Mouse (Mus musculus) brain, embryonic 18.5 days (tissue): ENCODE data around the gene Prss53.

Experiments used
- DNase-seq: peaks from one replicate; pipeline ENCODE4 v3.0.0-alpha.2; 2012; ENCODE audit warnings: low read depth, low spot score

Gene Prss53

DNA sequence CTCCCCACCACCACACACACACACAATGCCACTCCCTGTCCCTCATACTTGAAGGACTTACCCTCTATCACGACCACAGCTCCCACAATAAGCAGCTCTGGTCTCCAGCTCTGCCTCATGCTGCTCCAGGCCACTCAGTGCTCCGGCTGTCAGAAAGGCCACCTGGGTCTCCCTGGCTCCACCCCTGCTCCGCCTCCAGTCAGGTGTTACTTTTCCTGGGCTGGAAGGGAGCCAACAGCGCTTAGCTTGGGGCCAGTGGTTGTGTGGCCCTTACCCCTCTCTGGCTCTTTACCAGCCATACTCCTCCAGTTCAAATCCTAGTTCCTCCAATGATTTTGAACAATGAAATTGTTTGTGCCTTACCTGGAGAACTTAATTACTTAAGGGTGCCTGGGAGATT is at the start of gene Prss53:
TSS of gene Prss53 (minus strand) at position 173 of the 400 bp plus-strand sequence.
- no peak for DNase-seq

DNA sequence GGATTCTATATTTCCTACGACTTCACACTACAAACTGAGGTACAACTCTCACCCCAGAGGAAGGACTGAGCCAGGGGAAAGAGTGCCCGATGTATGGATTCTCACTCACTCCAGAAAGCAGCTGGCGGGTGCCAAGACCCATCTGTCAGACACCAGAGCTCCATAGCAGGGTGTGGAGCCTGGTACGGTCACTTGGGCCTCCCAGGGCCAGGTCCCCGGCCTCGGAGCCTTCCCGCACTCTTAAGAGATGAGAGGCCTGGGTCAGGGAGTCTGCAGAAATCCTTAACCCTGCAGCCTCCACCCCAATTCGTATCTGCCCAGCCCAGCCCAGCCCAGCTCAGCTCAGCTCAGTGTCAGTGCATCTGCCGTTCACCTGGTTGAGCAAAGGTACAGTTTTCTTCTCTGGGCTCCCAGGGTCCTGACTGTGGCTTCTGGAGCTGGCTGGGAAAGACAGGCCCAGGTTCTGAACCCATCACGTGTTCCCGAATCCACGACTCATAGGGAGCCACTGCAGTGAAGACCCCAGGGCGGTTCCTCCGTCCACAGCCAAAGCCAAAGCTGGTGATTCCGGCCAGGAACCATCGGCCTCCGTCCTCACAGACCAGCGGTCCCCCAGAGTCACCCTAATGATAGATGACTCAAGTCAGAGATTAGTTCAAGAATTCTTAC is 45.6 kb upstream of the Prss53 start:
- DNase-seq: no peak

DNA sequence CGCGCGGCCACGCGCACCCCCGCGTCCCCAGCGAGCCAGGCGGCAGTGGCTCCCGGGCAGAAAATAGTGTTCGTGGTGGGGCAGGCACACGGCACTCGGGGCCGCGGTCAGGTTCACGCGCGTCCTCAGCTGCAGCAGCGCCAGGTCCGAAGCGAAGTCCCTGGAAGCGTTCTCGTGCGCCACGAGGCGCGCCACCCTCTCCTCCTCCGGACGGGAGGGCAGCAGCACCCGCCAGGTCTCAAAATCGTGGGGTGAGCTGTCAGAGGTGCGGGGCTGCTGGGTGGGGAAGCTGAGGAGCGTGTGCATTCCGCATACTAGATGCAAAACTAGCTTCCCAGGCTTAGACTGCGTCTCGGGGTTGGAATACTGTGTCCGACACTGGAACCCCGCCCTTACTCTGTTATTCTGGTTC is 45.0 kb upstream of the Prss53 start:
- no peak for DNase-seq

DNA sequence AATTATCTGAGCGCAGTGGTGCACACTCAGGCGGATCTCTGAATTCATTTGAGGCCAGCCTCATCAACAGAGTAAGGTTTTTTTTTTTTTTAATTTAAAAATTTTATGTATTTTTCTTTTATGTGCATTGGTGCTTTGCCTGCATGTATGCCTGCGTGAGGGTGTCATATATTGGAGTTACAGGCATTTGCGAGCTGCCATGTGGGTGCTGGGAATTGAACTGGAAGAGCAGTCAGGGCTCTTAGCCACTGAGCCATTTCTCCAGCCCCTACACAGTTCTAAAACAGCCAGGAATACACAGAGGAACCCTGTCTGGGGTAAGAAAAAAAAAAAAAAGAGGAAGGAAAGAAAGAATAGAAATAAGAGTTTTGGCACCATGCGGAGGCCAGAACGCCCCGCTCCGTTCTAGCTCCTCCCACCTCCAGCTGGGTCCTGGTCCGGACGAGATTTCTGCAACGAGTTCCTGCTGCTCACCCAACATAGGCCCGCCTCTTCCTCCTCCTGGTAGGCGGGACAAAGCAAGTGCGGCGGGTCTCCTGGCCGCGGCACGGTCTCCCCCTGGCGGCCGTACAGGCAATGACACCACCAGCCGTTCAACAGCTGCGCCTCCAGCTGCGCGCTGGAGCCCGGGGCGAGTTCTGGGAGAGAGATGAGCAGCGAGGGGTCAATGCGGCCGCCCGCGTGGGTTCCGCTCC is 44.4 kb upstream of the Prss53 start:
- peak; percentile 88 for DNase-seq

DNA sequence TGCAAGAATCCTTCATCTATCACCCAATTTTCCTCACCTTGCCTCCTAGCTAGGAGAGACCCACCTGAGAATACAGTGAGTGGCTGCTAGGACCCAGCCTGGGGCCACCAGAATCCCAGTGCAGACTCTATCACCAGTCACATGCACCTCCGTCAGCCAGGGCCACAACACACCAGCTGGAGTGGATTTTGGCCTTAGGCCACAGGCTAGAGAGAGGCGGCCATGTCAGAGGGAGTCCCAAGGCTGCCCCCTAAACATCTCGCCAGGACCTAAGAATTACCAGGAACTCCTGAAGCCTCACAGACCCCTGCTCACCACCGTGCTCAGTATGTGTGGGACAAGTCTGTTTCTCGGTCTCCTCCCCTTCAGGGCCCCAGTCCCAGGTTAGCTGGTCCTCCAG is 43.3 kb upstream of the Prss53 start:
- DNase-seq: no peak

DNA sequence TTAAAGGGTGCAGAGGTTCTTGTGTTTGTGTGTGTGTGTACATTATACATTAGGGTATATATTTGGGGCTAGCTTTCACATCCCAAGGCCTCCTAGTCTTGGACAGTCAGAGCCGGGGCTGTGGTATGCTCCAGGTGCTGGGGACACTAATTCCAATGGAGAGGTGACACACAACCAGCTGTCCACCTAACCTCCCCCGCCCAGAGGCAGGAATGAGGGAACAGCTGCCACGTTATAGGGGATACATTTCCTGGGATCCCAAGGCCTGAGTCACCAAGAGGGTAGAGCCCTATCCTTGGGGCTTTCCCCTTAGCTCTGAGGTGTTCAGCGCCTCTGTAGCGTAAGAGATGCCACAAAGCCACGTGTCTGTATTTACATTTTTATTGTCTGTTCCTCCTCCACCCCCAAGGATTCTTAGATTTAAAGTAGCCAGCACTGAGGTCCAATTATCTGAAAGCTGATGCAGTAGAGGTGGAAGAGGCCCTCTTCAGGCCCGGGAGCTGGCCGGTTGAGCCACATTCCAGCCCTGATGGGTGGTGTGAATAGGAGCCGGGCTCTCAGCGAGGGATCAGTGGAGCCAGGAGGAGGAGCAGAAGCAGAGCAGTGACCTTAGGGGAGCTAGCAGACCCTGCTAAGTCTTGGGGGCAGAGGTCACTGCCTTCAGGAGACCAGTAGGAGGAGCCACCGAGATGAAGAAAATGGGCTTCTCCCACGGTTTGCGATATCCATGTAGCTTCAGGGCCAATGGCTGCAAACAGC is 41.7 kb upstream of the Prss53 start:
- no peak for DNase-seq

DNA sequence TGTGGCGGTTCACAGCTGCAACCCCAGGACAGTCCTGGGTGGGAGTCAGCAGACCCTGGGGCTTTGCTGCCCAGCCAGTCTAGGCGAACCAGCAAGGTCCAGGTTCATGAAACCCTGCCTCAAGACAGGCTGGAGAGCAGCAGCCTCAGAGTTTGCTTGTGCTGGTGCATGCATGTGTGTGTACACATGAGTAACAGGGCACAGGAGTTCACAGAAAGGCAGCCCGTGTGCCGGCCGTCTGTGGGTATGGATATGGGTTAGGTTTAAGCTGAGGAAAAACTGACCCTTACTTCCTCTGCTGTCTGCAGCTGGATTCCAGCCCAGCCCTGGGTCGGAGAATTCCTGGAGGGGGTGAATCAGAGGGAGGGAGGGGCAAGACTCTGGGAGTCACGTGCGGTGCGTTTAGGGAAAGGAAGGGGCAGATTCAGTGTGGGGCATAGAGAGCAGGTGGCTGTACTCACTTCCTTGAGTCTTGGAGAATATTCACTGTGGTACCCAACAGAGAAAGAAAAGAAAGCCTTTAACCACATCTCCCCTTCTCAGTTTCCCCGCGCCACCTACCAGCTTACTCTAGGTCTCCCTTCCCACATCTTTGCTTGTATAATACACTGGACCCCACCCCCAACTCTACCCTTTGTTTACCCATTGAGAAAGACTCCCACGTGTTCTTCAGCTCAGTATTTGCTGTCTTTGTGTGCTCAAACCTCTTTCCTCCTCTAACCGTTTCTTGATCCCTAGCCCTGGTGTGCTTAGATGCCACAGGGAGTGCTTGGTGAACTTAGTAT is 40.8 kb upstream of the Prss53 start:
- no peak for DNase-seq

DNA sequence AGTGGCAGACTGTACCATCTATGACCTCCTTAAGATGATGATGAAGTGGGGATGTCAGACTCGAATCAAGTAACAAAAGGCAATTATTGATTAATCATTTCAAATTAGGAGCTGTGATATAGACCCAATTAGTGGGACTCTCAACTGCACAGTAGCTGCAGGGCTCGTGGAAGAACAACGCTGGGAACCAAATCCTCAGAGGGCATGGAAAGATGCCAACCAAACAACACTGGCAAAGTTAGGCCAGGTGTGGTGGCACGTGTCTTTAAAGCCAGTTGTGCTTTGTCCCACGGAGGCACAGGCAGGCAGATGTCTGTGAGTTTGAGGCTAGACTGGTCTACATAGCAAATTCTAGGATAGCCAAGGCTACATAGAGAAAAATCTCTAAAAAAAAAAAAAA is 39.9 kb upstream of the Prss53 start:
- no peak for DNase-seq

DNA sequence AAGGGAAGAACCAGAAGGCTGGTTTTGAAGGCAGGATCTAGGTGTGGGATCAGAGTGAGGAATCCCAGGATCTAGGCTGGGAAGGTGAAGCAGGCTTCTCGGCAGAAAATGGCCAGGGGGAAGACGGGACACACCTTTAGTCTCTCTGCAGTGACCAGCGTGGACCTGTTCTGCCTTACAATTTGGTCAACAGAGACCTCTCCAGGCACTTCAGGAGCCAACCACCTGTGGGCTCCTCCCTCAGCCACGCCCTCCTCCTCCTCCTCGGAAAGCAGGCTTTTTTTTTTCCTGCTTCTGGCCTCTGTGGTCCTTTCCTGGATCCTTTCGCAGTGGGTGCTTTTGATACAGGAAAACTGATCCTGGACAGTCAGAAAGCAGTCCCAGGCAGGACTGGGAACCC is 39.2 kb upstream of the Prss53 start, which contains the start of gene Prss8:
TSS of gene Prss8 (minus strand) at position 182 of the 400 bp plus-strand sequence.
- no peak for DNase-seq

DNA sequence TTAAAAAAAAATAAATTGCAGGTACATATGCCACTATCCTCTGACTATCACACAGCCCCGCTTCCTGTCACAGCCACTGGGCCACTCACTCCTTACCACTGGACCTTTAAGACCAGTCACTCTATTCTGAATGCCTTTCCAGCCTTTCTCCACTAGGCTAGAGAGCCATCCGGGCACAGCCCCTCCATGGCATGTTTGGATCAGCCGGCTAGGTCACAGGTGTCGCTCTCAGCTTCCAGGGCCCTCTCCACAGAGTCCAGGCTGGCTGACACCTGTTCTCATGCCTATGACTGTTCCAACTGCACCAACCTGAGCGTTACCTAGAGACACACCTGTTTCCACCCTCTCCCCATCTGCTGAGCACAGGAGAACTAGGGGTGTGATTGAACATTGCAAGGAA is 37.8 kb upstream of the Prss53 start:
- DNase-seq: no peak

DNA sequence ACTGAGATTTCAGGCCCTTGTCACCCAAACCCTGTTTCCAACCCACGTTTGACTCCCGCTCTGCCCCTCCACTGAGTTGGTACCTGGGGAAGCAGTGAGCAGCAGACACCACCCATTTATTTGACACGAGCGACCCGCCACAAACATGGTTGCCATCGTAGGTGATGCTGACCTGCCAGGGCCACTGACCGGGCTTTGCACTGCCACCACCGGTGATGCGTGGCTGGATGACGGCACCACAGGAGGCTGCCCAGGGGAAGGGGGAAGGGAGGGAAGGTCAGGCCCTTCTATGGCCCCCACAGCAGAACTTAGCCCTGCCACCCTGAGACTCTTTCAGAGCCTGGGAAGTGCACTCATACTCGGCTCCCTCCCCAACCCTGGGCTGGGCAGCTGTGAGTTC is 37.0 kb upstream of the Prss53 start:
- no peak for DNase-seq

DNA sequence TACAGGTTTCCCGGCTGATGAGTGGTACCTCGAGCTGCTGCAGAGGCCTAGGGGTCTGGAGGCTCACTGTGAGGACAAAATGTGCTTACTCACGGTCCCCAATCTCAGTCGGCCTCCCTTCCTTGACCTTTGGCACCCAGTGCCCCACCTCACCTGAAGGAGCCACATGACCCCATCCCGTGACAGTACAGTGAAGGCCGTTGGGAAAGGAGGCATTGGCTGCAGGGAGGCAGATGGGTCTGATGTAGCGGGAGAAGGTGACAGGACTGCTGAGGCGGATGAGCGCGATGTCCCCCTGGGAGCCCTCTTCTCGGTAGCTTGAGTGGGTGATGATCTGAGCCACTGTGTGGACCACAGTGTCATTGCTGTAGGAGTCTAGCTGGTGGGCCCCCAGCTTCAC is 36.1 kb upstream of the Prss53 start:
- no peak for DNase-seq

DNA sequence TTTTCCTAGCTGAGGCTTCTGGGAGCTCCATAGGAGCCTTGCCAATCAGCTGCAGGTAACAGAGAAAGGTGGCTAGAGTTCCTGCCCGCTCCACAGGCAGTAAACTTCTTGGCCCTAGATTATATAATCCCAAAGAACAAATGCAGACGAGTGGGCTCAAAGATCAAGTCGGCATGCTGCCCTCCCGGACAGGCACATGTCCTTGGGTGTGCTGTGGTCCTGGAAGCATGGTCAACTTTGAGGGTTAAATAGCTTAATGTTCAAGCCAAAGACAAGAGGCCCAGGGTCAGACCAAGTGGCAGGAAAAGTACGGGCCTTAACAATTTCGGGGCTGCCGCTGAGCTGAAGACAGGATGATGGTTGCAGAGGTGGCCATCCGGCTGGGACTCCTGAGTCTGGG is 35.3 kb upstream of the Prss53 start:
- no peak for DNase-seq

DNA sequence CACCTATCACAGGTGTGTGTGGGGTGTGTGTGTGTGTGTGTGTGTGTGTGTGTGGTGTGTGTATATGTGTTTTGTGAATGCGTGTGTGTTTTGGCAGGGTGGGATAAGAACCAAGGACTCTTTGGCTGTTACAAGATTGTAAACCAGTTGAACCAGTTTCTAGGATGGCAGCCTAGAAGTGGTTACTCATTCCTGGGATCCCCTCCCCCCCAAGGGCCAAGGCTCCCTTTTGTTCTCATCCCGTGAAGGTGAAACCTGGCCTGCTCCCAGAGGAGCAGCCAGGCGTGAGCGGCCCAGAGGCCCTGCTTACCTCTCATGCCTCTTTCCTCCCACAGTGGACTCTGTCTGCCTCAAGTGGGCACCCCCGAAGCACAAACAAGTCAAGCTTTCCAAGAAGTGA is 34.5 kb upstream of the Prss53 start:
- no peak for DNase-seq

DNA sequence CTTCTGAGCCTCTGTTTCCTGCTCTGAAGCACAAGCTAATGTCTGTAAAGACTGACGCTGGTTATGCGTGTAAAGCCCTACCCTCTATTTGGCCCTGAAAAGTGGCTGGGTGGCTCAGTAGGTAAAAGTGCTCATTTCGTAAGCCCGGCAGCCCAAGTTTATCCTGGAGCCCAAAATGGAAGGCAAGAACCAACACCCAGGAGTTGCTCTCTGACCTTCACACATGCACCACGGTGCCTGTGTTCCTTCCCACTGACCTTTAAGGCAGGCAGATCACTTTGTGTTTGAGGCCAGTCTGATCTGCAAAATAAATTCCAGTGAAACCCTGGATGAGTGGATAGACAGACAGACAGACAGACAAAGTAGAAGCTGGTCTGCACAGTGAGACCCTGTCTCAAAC is 32.9 kb upstream of the Prss53 start:
- no peak for DNase-seq

DNA sequence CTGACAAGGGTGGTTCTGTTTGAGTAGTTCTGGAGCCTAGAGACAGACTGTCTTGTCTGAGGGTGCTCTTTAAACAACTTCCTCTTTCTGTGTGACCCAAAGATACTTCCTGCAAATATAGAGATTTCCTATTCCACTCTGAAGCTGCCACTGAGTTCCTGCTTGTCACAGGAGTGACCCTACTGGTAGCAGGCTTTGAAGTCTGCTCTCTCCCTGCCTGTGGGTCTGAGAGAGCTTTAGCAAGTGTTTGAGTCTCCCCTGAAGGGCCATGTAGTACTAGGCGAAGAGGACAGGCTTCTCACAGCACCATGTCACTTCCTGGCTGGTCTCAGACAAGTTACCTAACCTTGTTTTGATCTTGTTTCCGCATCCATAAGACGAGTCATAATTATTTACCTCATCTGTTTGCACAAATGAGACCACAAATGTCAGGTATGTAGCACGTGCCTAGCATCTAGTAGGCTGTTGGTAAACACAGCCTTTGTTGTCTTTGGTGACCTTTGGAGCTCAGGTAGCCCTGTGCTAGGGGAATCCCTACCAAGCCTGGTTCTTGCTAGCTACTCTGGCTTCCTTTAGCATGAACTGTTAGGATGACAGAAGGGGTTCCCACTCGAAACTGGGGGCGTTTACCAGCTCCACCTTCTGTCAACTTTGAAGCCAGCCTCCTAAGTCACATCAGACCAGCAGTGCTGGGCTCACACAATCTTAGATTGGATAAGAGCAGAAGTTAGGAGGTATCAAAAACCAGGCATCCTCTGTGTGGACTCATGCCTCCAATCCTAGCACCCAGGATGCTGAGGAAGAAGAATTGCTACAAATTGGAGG is 31.9 kb upstream of the Prss53 start:
- DNase-seq: no peak

DNA sequence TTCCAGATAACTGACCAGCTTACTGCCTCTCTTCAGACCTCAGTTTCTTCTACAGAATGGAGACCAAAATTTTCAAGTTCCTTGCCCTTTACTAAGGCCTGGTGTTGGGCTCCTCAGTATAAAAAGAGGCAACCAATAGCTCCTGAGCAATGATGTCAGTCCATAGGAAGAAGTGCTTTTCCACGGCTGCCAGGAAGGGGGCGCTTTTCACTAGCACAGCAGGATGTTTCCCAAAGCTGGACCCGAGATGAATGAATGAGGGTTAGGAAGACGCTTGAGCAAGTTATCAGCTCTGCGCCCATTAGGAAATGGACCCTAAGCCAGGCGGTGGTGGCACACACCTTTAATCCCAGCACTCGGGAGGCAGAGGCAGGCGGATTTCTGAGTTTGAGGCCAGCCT is 30.7 kb upstream of the Prss53 start:
- no peak for DNase-seq

DNA sequence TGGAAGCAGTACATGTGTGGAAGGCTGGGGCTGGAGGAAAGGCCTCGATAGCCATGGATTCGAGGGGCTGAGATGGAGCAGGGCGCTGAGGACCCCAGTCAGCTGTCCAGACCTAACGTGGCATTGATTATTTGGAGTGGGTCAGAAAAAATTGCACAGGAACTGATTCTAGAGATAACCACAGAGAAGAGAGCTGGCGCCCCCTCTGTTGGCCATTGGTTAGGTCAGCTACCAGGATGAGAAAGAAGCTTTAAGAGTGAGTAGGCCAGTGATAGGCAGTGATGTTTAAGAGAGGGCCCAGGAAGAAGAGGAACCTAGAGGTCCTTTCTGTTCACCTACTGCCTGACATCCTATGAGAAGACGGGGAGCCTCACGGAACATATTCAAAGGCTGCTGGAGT is 28.5 kb upstream of the Prss53 start:
- no peak for DNase-seq

DNA sequence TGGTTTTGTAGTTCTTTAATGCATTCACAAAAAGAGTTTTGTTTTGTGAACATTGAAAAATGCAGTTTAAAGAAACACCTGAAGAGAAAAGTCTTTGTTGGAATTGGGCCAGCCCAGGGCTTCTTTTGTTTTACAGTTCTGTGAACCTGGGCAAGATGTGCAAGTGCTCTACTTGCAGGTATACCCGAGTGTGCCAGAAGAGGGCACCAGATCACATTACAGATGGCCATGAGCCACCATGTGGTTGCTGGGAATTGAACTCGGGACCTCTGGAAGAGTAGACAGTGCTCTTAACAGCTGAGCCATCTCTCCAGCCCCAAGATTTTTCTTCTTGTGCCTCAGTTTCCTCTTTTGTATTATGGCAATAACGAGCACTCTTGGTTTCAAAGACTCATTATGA is 27.4 kb upstream of the Prss53 start:
- no peak for DNase-seq

DNA sequence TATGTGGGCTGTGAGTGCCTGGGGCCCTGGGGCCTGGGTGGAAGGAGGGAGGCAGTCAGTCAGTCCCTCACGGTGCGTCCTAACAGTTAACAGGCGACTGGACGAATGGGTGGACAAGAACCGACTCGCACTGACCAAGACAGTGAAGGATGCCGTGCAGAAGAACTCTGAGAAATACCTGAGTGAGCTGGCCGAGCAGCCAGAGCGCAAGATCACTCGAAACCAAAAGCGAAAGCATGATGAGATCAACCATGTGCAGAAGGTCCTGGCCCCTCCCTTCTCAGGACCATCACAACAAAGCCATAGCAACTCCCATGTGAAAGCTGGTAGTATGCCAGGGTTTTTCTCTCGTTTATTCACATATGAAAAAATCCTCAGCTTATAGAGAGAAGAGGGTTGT is 24.5 kb upstream of the Prss53 start:
- no peak for DNase-seq

DNA sequence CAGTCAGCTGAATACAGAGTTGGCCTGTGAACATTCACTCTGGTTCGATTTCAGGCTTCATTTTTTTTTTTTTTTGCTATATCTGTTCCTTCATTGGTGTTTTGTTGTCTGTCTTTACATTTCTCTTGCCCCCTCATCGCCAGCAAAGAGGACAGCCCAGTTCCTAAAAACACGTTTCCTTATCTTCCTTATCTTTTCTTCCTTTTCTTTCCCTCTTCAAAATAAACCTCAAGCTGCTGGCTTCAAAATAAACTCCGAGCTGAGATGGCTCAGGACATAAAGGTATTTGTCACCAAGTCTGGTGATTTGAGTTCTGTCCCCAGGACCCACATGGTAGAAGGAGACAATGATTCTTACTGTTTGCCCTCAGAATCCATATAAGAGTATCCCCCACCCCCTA is 22.2 kb upstream of the Prss53 start:
- no peak for DNase-seq
